Mouse (Mus musculus) adrenal gland, postnatal 25 days (tissue): ENCODE measurements around the gene Bsg. TPM values are rescaled to one million over a fixed set of nuclear protein-coding genes. Genes with fewer than 3 reads are reported as not detected.

Source experiments
- DNase-seq: peaks from one replicate; pipeline ENCODE4 v3.0.0; 2021; ENCODE audit warnings: mixed read lengths
- long read RNA-seq: library from polyadenylated mRNA; stranded (forward); transcript quantifications from one replicate; pipeline ENCODE4 v2.0.0, GENCODE M21; 2021
- total RNA-seq: library from RNA; stranded (reverse); gene quantifications from 2 replicates; pipeline ENCODE4 v1.2.3, GENCODE M21; 2021

The Bsg gene
- total RNA-seq, result 522 and 531 TPM in 2 replicates
- long read RNA-seq, transcript Bsg-205 (7 exons, 1,261 nt), result major isoform, 994 of 1,130 reads
- long read RNA-seq, transcript Bsg-201 (8 exons, 1,526 nt), result minor isoform, 28 of 1,130 reads
- long read RNA-seq, partial matches to known transcripts, result 8 of 1,130 reads
- long read RNA-seq, other reads (novel, unspliced or antisense), result 96 of 1,130 reads

GRCm38 (mm10) chr10:79704065-79704969 lies at the start of gene Bsg:
Gene Bsg, plus strand, starts transcription at chr10:79704491.
- peak; percentile 99 for DNase-seq

- DNase-seq, result no peak
Observed at GRCm38 (mm10) chr10:79654946-79655395, 49.3 kb upstream of the Bsg start.

- DNase-seq, result no peak
Observed at GRCm38 (mm10) chr10:79658829-79659228, 45.5 kb upstream of the Bsg start.

GRCm38 (mm10) chr10:79660298-79660697 lies 44.0 kb upstream of the Bsg start:
- DNase-seq, result no peak

GRCm38 (mm10) chr10:79661861-79662260 lies 42.4 kb upstream of the Bsg start:
- no peak for DNase-seq

GRCm38 (mm10) chr10:79664131-79664665 lies 40.1 kb upstream of the Bsg start, which contains the start of gene Madcam1:
Gene Madcam1, plus strand, starts transcription at chr10:79664559.
- DNase-seq, result peak; percentile 71

- no peak for DNase-seq
Observed at GRCm38 (mm10) chr10:79665051-79665450, 39.2 kb upstream of the Bsg start.

- no peak for DNase-seq
Observed at GRCm38 (mm10) chr10:79666493-79666892, 37.8 kb upstream of the Bsg start.

GRCm38 (mm10) chr10:79668076-79668475 lies 36.2 kb upstream of the Bsg start:
- DNase-seq, result no peak

- DNase-seq, result peak; percentile 85
Observed at GRCm38 (mm10) chr10:79668771-79669575, 35.3 kb upstream of the Bsg start, which contains the start of gene Tpgs1. Gene Tpgs1, plus strand, starts transcription at chr10:79669369.

- DNase-seq, result peak; percentile 79
Observed at GRCm38 (mm10) chr10:79669576-79670057, 34.7 kb upstream of the Bsg start.

- no peak for DNase-seq
Observed at GRCm38 (mm10) chr10:79670071-79670888, 34.0 kb upstream of the Bsg start.

GRCm38 (mm10) chr10:79671396-79672087 lies 32.7 kb upstream of the Bsg start:
- no peak for DNase-seq

GRCm38 (mm10) chr10:79672088-79672455 lies 32.2 kb upstream of the Bsg start:
- DNase-seq, result no peak

GRCm38 (mm10) chr10:79673054-79673453 lies 31.2 kb upstream of the Bsg start:
- DNase-seq, result no peak

GRCm38 (mm10) chr10:79675346-79676035 lies 28.8 kb upstream of the Bsg start:
- no peak for DNase-seq

GRCm38 (mm10) chr10:79680606-79681495 lies 23.4 kb upstream of the Bsg start:
- no peak for DNase-seq

- peak; percentile 99 for DNase-seq
Observed at GRCm38 (mm10) chr10:79681591-79682245, 22.6 kb upstream of the Bsg start, which contains the start of gene Cdc34. Gene Cdc34, plus strand, starts transcription at chr10:79682195.
